Mouse (Mus musculus): ENCODE results near the gene Atoh8. TPM values are rescaled to one million over a fixed set of nuclear protein-coding genes. Genes with fewer than 3 reads are reported as not detected.

The Atoh8 gene
- polyA plus RNA-seq, 1 experiment from 2014 or later: 31.5 TPM

GRCm38 (mm10) chr6:72222271-72222724 is 13.1 kb downstream of the Atoh8 start:
- Histone ChIP-seq H3K36me3 (peaks cover 7% of the 10 kb centered on the region; the same call in 1 of the 2 replicates), H3K4me3 (no peak overlapping the region), H3K9me3 (no peaks in the 10 kb centered on the region), H3K4me2 (replicated peaks) (peak overlapping the region; percentile 41), H3K9ac (peak overlapping the region; percentile 39; the same call in 1 of the 2 replicates), H3K27ac (peak overlapping the region; percentile 63; the same call in 1 of the 2 replicates), H3K27me3 (0 out of 2 replicates have a peak, but pooled peaks cover 2% of the 10 kb centered on the region), H3K4me1 (peaks cover 74% of the 10 kb centered on the region)
- WGBS: 12% methylated on average over 11 of the region's 11 CpGs
- 0 out of 2 replicates have a peak, but pooled peaks have one; percentile 41 for ATAC-seq (ENCODE audit: low FRiP score, low read depth)

- Histone ChIP-seq H3K9ac (no peak overlapping the region), H3K4me3 (no peak overlapping the region), H3K9me3 (no peaks in the 10 kb centered on the region), H3K27me3 (0 out of 2 replicates have a peak, but pooled peaks cover 2% of the 10 kb centered on the region), H3K27ac (no peak overlapping the region), H3K4me2 (replicated peaks) (no peak overlapping the region; the same call in 1 of the 2 replicates), H3K4me1 (peaks cover 81% of the 10 kb centered on the region), H3K36me3 (peaks cover 2% of the 10 kb centered on the region; the same call in 1 of the 2 replicates)
- WGBS: 47% methylated on average over 6 of the region's 6 CpGs
- ATAC-seq (ENCODE audit: low FRiP score, low read depth): no peak
Measured at GRCm38 (mm10) chr6:72221271-72221670, 14.1 kb downstream of the Atoh8 start.

- ATAC-seq (ENCODE audit: low FRiP score, low read depth): no peak
- H3K4me1 ChIP-seq: peaks cover 93% of the 10 kb centered on the region
- no peaks in the 10 kb centered on the region for H3K9me3 ChIP-seq
- no peak overlapping the region for H3K9ac ChIP-seq
- H3K27me3 ChIP-seq: 0 out of 2 replicates have a peak, but pooled peaks cover 2% of the 10 kb centered on the region
- no peak overlapping the region; the same call in 1 of the 2 replicates for H3K27ac ChIP-seq
- WGBS: 29% methylated on average over 5 of the region's 5 CpGs
- H3K4me2 ChIP-seq (replicated peaks): no peak overlapping the region
- H3K4me3 ChIP-seq: no peak overlapping the region
- H3K36me3 ChIP-seq: no peaks in the 10 kb centered on the region; the same call in 1 of the 2 replicates
Measured at GRCm38 (mm10) chr6:72219549-72219948, 15.8 kb downstream of the Atoh8 start.

GRCm38 (mm10) chr6:72218281-72218680 is 17.1 kb downstream of the Atoh8 start:
- H3K9me3 ChIP-seq: no peaks in the 10 kb centered on the region
- H3K27ac ChIP-seq: peak overlapping the region; percentile 91; the same call in 1 of the 2 replicates
- no peaks in the 10 kb centered on the region; the same call in 1 of the 2 replicates for H3K36me3 ChIP-seq
- WGBS: 12% methylated on average over 4 of the region's 4 CpGs
- no peak overlapping the region for H3K9ac ChIP-seq
- H3K4me1 ChIP-seq: peaks cover 97% of the 10 kb centered on the region
- peak overlapping the region; percentile 56 for H3K4me2 ChIP-seq (replicated peaks)
- no peak overlapping the region for H3K4me3 ChIP-seq
- ATAC-seq (ENCODE audit: low FRiP score, low read depth): no peak
- H3K27me3 ChIP-seq: 0 out of 2 replicates have a peak, but pooled peaks cover 2% of the 10 kb centered on the region

GRCm38 (mm10) chr6:72217415-72217784 is 18.0 kb downstream of the Atoh8 start:
- 15% methylated on average over 6 of the region's 6 CpGs for WGBS
- 0 out of 2 replicates have a peak, but pooled peaks cover 2% of the 10 kb centered on the region for H3K27me3 ChIP-seq
- H3K4me2 ChIP-seq (replicated peaks): peak overlapping the region; percentile 56
- H3K9me3 ChIP-seq: no peaks in the 10 kb centered on the region
- H3K9ac ChIP-seq: no peak overlapping the region
- no peak for ATAC-seq (ENCODE audit: low FRiP score, low read depth)
- no peak overlapping the region for H3K4me3 ChIP-seq
- H3K27ac ChIP-seq: peak overlapping the region; percentile 91
- H3K36me3 ChIP-seq: no peaks in the 10 kb centered on the region
- peaks cover 97% of the 10 kb centered on the region for H3K4me1 ChIP-seq

GRCm38 (mm10) chr6:72216681-72217414 is 18.5 kb downstream of the Atoh8 start:
- Histone ChIP-seq H3K9me3 (no peaks in the 10 kb centered on the region), H3K27ac (peak overlapping the region; percentile 91), H3K4me1 (peaks cover 92% of the 10 kb centered on the region), H3K27me3 (0 out of 2 replicates have a peak, but pooled peaks cover 2% of the 10 kb centered on the region), H3K36me3 (no peaks in the 10 kb centered on the region), H3K4me3 (0 out of 2 replicates have a peak overlapping the region, but pooled peaks have one; percentile 8), H3K4me2 (replicated peaks) (peak overlapping the region; percentile 56), H3K9ac (no peak overlapping the region)
- WGBS: under 1% methylated on average over 29 of the region's 33 CpGs
- peak; percentile 93 for ATAC-seq (ENCODE audit: low FRiP score, low read depth)

GRCm38 (mm10) chr6:72215582-72215981 is 19.8 kb downstream of the Atoh8 start:
- Histone ChIP-seq H3K27me3 (0 out of 2 replicates have a peak, but pooled peaks cover 4% of the 10 kb centered on the region), H3K4me3 (no peak overlapping the region), H3K4me2 (replicated peaks) (peak overlapping the region; percentile 56), H3K9ac (no peak overlapping the region), H3K36me3 (peaks cover 4% of the 10 kb centered on the region; the same call in 1 of the 2 replicates), H3K27ac (peak overlapping the region; percentile 91), H3K4me1 (peaks cover 82% of the 10 kb centered on the region), H3K9me3 (no peaks in the 10 kb centered on the region)
- 13% methylated on average over 6 of the region's 6 CpGs for WGBS
- no peak for ATAC-seq (ENCODE audit: low FRiP score, low read depth)

- Histone ChIP-seq H3K27ac (no peak overlapping the region), H3K9me3 (no peaks in the 10 kb centered on the region), H3K27me3 (0 out of 2 replicates have a peak, but pooled peaks cover 2% of the 10 kb centered on the region), H3K4me2 (replicated peaks) (no peak overlapping the region), H3K4me1 (peaks cover 51% of the 10 kb centered on the region), H3K36me3 (peaks cover 32% of the 10 kb centered on the region), H3K9ac (no peak overlapping the region), H3K4me3 (no peak overlapping the region)
- WGBS: 65% methylated on average over 4 of the region's 4 CpGs
- no peak for ATAC-seq (ENCODE audit: low FRiP score, low read depth)
Measured at GRCm38 (mm10) chr6:72211360-72211759, 24.0 kb downstream of the Atoh8 start.

- WGBS: 93% methylated on average over 7 of the region's 7 CpGs
- H3K27me3 ChIP-seq: 0 out of 2 replicates have a peak, but pooled peaks cover 2% of the 10 kb centered on the region
- H3K27ac ChIP-seq: no peak overlapping the region
- no peak overlapping the region for H3K4me2 ChIP-seq (replicated peaks)
- H3K4me1 ChIP-seq: peaks cover 51% of the 10 kb centered on the region
- H3K36me3 ChIP-seq: peaks cover 37% of the 10 kb centered on the region
- H3K4me3 ChIP-seq: no peak overlapping the region
- no peaks in the 10 kb centered on the region for H3K9me3 ChIP-seq
- H3K9ac ChIP-seq: no peak overlapping the region
- ATAC-seq (ENCODE audit: low FRiP score, low read depth): no peak
Measured at GRCm38 (mm10) chr6:72210823-72211222, 24.6 kb downstream of the Atoh8 start.

GRCm38 (mm10) chr6:72209738-72210137 is 25.6 kb downstream of the Atoh8 start:
- Histone ChIP-seq H3K4me3 (no peak overlapping the region), H3K36me3 (peaks cover 42% of the 10 kb centered on the region), H3K4me1 (peaks cover 48% of the 10 kb centered on the region), H3K27me3 (0 out of 2 replicates have a peak, but pooled peaks cover 2% of the 10 kb centered on the region), H3K4me2 (replicated peaks) (no peak overlapping the region), H3K9me3 (no peaks in the 10 kb centered on the region), H3K9ac (no peak overlapping the region), H3K27ac (no peak overlapping the region)
- no peak for ATAC-seq (ENCODE audit: low FRiP score, low read depth)
- WGBS: 82% methylated on average over 7 of the region's 7 CpGs

GRCm38 (mm10) chr6:72208406-72209045 is 26.9 kb downstream of the Atoh8 start:
- no peak overlapping the region for H3K27ac ChIP-seq
- peaks cover 53% of the 10 kb centered on the region for H3K36me3 ChIP-seq
- H3K4me1 ChIP-seq: peaks cover 42% of the 10 kb centered on the region

GRCm38 (mm10) chr6:72206021-72206420 is 29.4 kb downstream of the Atoh8 start:
- no peak overlapping the region for H3K4me2 ChIP-seq (replicated peaks)
- no peak overlapping the region for H3K4me3 ChIP-seq
- ATAC-seq (ENCODE audit: low FRiP score, low read depth): no peak
- no peaks in the 10 kb centered on the region for H3K9me3 ChIP-seq
- H3K9ac ChIP-seq: no peak overlapping the region
- peaks cover 41% of the 10 kb centered on the region for H3K4me1 ChIP-seq
- peaks cover 55% of the 10 kb centered on the region for H3K36me3 ChIP-seq
- H3K27ac ChIP-seq: no peak overlapping the region
- H3K27me3 ChIP-seq: 0 out of 2 replicates have a peak, but pooled peaks cover 2% of the 10 kb centered on the region
- WGBS: 35% methylated on average over 9 of the region's 9 CpGs

More at GRCm38 (mm10) chr6:72208406-72209045, 26.9 kb downstream of the Atoh8 start:
- 0 out of 2 replicates have a peak, but pooled peaks cover 2% of the 10 kb centered on the region for H3K27me3 ChIP-seq
- no peaks in the 10 kb centered on the region for H3K9me3 ChIP-seq
- H3K4me2 ChIP-seq (replicated peaks): no peak overlapping the region
- ATAC-seq (ENCODE audit: low FRiP score, low read depth): no peak
- H3K9ac ChIP-seq: no peak overlapping the region
- H3K4me3 ChIP-seq: no peak overlapping the region
- WGBS: 72% methylated on average over 8 of the region's 8 CpGs

Data from limb, embryonic 13.5 days (tissue).